Mouse (Mus musculus) embryonic facial prominence, embryonic 13.5 days (tissue): ENCODE measurements around the gene Npc2. TPM values are rescaled to one million over a fixed set of nuclear protein-coding genes. Genes with fewer than 3 reads are reported as not detected.

Source experiments
- ATAC-seq: fragments of 200-750 bp; cut with Nextera tagmentation; 2 replicates; pipeline ENCODE4 v1.8.0; 2017; ENCODE audit warnings: low read depth; ENCODE audit not compliant: insufficient number of reproducible peaks, insufficient read depth, low FRiP score, low TSS enrichment
- H3K27ac ChIP-seq: fragments of 300-500 bp; sonication (generic); 2 replicates; pipeline ENCODE4 v1.5.1; 2015; ENCODE audit warnings: moderate library complexity, mild to moderate bottlenecking, inconsistent platforms
- H3K27me3 ChIP-seq: fragments of 300-500 bp; sonication (generic); 2 replicates; pipeline ENCODE4 v1.6.1; 2015; ENCODE audit warnings: mild to moderate bottlenecking, inconsistent platforms
- H3K36me3 ChIP-seq: fragments of 300-500 bp; sonication (generic); 2 replicates; pipeline ENCODE4 v1.6.1; 2015; ENCODE audit warnings: mild to moderate bottlenecking, inconsistent platforms
- H3K4me1 ChIP-seq: fragments of 300-500 bp; sonication (generic); 2 replicates; pipeline ENCODE4 v1.6.1; 2015; ENCODE audit warnings: inconsistent platforms
- H3K4me2 ChIP-seq: fragments of 300-500 bp; sonication (generic); 2 replicates; pipeline ENCODE4 v1.6.1; 2015; ENCODE audit warnings: moderate library complexity, mild to moderate bottlenecking, inconsistent platforms
- H3K4me3 ChIP-seq: fragments of 300-500 bp; sonication (generic); 2 replicates; pipeline ENCODE4 v1.5.1; 2015; ENCODE audit warnings: mild to moderate bottlenecking, inconsistent platforms
- H3K9ac ChIP-seq: fragments of 300-500 bp; sonication (generic); 2 replicates; pipeline ENCODE4 v1.6.1; 2015; ENCODE audit warnings: mild to moderate bottlenecking, inconsistent platforms
- H3K9me3 ChIP-seq: fragments of 300-500 bp; sonication (generic); 2 replicates; pipeline ENCODE4 v1.6.1; 2016; ENCODE audit warnings: inconsistent platforms
- WGBS: fragments of 180-500 bp; shearing (Covaris S2); methylation state at CpG from one replicate; pipeline ENCODE4 v1.1.7; 2015; ENCODE audit warnings: mixed read lengths; 5-methylcytosine and 5-hydroxymethylcytosine counted together
- polyA plus RNA-seq: library from polyadenylated mRNA; unstranded; fragments of >200 nt; fragmentation: Nextera tagmentation; extraction: Ambion mirVana; gene quantifications from 2 replicates; pipeline ENCODE4 v1.2.1, GENCODE M21; 2015

Npc2 gene
- polyA plus RNA-seq, 1 experiment from 2014 or later: 78.2 TPM

DNA sequence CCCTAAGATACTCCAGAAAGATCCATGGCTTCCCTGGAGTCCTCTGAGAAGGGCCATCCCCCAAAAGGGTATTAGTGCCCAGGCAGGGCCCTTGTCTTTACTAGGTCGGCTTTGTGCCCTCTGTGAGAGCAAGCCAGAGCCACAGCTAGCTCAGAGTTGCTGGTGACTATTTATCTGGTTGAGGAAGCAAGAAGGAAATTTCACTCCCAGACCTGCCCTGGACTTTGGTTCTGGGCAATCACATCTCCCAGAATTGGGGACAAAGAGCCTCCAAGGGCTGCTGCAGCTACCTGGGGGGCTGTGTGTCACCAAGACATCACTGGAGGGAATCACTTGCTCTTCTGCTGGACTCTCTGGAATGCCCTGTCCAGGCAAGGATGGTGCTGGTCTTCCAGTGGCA lies 33.1 kb upstream of the Npc2 start:
- no peak overlapping the region for H3K4me2 ChIP-seq
- no peak overlapping the region for H3K4me3 ChIP-seq
- peaks cover 25% of the 10 kb centered on the region for H3K4me1 ChIP-seq
- no peak overlapping the region for H3K27ac ChIP-seq
- H3K9me3 ChIP-seq: no peaks in the 10 kb centered on the region
- no peaks in the 10 kb centered on the region for H3K36me3 ChIP-seq
- H3K27me3 ChIP-seq: no peaks in the 10 kb centered on the region
- ATAC-seq: no peak
- H3K9ac ChIP-seq: no peak overlapping the region
- 91% methylated on average over 1 of the region's 1 CpGs for WGBS

DNA sequence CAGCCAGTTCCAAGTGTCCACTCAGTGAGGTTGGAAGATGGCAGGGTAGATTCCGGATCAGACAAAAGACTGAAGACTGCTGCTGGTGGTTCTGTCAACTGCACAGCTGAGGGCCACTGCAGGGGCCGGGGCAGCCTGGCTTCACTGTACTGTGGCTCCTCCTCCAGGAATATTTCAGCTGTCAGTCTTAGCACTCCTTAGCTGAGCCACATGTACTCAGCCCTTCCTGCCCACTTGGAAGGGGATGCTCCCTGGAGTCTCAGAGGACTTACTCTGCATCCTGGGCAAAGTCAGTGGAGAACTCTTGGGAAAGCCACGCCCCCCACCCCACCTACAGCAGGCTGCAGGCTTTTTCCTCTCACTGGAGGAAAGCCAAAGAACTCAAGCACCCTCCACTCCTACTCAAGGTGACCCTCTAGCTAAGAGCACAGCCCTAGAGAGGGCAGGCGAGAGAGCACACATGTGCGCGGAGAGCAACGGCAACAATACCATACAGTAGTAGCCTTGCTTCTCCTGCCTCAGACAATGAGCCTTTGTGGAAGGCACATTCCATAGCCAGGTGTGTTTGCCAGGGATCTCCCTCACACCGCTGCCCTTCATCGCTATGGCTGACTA lies 32.4 kb upstream of the Npc2 start:
- Histone ChIP-seq H3K4me1 (peaks cover 28% of the 10 kb centered on the region), H3K27ac (peak overlapping the region; percentile 11; the same call in 1 of the 2 replicates), H3K4me2 (no peak overlapping the region), H3K4me3 (no peak overlapping the region), H3K36me3 (no peaks in the 10 kb centered on the region), H3K9ac (no peak overlapping the region), H3K27me3 (no peaks in the 10 kb centered on the region), H3K9me3 (no peaks in the 10 kb centered on the region)
- WGBS: 64% methylated on average over 9 of the region's 9 CpGs
- ATAC-seq: no peak; the same call in 1 of the 2 replicates

GRCm38 (mm10) chr12:84802625-84803024 lies 29.7 kb upstream of the Npc2 start:
- H3K27ac ChIP-seq: no peak overlapping the region
- no peak overlapping the region for H3K9ac ChIP-seq
- H3K36me3 ChIP-seq: no peaks in the 10 kb centered on the region
- H3K4me3 ChIP-seq: no peak overlapping the region
- 83% methylated on average over 3 of the region's 3 CpGs for WGBS
- H3K27me3 ChIP-seq: no peaks in the 10 kb centered on the region
- H3K9me3 ChIP-seq: no peaks in the 10 kb centered on the region
- ATAC-seq: no peak
- H3K4me1 ChIP-seq: peaks cover 29% of the 10 kb centered on the region
- no peak overlapping the region for H3K4me2 ChIP-seq

GRCm38 (mm10) chr12:84801532-84802110 lies 28.7 kb upstream of the Npc2 start:
- H3K4me1 ChIP-seq: peaks cover 21% of the 10 kb centered on the region
- no peaks in the 10 kb centered on the region for H3K9me3 ChIP-seq
- H3K4me2 ChIP-seq: no peak overlapping the region
- H3K27ac ChIP-seq: no peak overlapping the region
- no peaks in the 10 kb centered on the region for H3K27me3 ChIP-seq
- H3K9ac ChIP-seq: no peak overlapping the region
- no peak for ATAC-seq
- 84% methylated on average over 13 of the region's 13 CpGs for WGBS
- H3K4me3 ChIP-seq: no peak overlapping the region
- H3K36me3 ChIP-seq: no peaks in the 10 kb centered on the region

GRCm38 (mm10) chr12:84800419-84800818 lies 27.5 kb upstream of the Npc2 start:
- Histone ChIP-seq H3K27me3 (no peaks in the 10 kb centered on the region), H3K4me3 (no peak overlapping the region), H3K4me1 (peaks cover 9% of the 10 kb centered on the region), H3K9ac (no peak overlapping the region), H3K27ac (no peak overlapping the region), H3K4me2 (no peak overlapping the region), H3K9me3 (no peaks in the 10 kb centered on the region), H3K36me3 (no peaks in the 10 kb centered on the region)
- no peak for ATAC-seq
- 74% methylated on average over 4 of the region's 4 CpGs for WGBS

DNA sequence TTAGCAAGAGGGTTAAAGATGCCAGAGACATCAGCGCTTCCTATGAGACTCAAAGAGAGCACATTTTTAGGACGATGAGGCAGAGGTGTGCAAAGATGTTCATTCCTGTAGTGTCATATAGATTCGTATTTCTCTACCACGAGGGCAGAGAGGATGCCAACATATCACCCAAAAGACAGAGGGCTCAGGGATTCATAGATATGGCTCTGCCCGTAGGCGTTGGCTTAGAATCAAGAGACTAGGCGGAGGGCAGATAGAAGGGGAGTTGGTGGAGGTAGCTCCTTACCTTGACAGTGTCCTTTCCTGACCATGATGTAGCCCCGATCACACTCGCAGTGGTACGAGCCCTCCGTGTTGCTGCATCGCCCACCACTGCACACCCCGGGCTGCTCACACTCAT lies 26.1 kb upstream of the Npc2 start:
- no peak for ATAC-seq
- Histone ChIP-seq H3K27me3 (no peaks in the 10 kb centered on the region), H3K4me3 (no peak overlapping the region), H3K9ac (no peak overlapping the region), H3K27ac (no peak overlapping the region), H3K36me3 (no peaks in the 10 kb centered on the region), H3K4me1 (peaks cover 4% of the 10 kb centered on the region; the same call in 1 of the 2 replicates), H3K4me2 (no peak overlapping the region), H3K9me3 (no peaks in the 10 kb centered on the region)
- 95% methylated on average over 13 of the region's 13 CpGs for WGBS

DNA sequence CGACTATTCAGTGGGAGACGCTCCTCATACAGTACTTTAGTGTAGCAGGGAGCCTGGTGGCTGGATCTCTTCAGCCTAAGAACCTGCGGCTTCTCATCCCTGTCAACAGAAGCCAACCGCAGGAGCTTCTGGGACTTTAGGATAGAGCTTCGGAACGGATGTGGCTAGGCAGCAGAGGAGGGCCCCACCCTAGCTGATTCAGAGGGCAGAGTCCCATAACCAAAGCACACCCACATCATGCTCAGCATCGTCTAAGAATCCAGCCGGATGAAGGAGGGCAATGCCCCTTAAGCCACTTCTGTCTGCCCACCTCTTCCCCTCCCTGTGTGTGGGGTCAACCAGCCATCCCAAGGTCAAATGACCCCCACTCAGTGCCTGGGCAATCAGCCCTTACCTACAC lies 21.7 kb upstream of the Npc2 start:
- Histone ChIP-seq H3K27me3 (no peaks in the 10 kb centered on the region), H3K9ac (no peak overlapping the region), H3K4me3 (no peak overlapping the region), H3K4me1 (peaks cover 5% of the 10 kb centered on the region; the same call in 1 of the 2 replicates), H3K27ac (no peak overlapping the region), H3K4me2 (no peak overlapping the region), H3K36me3 (no peaks in the 10 kb centered on the region), H3K9me3 (no peaks in the 10 kb centered on the region)
- 92% methylated on average over 8 of the region's 8 CpGs for WGBS
- ATAC-seq: no peak

GRCm38 (mm10) chr12:84792629-84793028 lies 19.7 kb upstream of the Npc2 start:
- no peaks in the 10 kb centered on the region for H3K9me3 ChIP-seq
- H3K4me1 ChIP-seq: peaks cover 5% of the 10 kb centered on the region; the same call in 1 of the 2 replicates
- H3K9ac ChIP-seq: no peak overlapping the region
- WGBS: 53% methylated on average over 4 of the region's 4 CpGs
- H3K27ac ChIP-seq: no peak overlapping the region
- H3K4me2 ChIP-seq: no peak overlapping the region
- no peaks in the 10 kb centered on the region for H3K27me3 ChIP-seq
- H3K36me3 ChIP-seq: no peaks in the 10 kb centered on the region
- H3K4me3 ChIP-seq: no peak overlapping the region
- ATAC-seq: no peak

DNA sequence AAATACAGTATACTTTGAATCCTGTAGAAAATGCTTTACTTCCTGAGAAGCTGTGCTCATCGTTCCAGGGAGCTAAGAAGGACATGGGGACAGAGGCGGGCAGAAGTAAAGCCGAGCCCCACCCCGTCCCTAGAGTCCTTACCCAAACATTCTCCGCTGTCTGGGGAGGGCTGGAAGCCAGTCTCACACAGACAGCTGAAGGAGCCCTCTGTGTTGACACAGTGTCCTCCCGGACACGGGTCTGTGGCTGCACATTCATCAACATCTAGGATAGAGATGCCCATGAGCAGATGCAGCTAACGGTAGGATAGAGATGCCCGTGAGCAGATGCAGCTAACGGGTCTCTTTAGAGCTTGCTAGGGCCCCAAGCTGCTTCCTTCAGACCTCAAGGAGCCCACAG lies 17.9 kb upstream of the Npc2 start:
- WGBS: 68% methylated on average over 10 of the region's 10 CpGs
- no peaks in the 10 kb centered on the region for H3K27me3 ChIP-seq
- H3K4me1 ChIP-seq: peaks cover 5% of the 10 kb centered on the region; the same call in 1 of the 2 replicates
- no peak overlapping the region for H3K4me3 ChIP-seq
- H3K4me2 ChIP-seq: no peak overlapping the region
- no peak overlapping the region for H3K9ac ChIP-seq
- ATAC-seq: no peak
- H3K27ac ChIP-seq: no peak overlapping the region
- H3K9me3 ChIP-seq: no peaks in the 10 kb centered on the region
- H3K36me3 ChIP-seq: no peaks in the 10 kb centered on the region

DNA sequence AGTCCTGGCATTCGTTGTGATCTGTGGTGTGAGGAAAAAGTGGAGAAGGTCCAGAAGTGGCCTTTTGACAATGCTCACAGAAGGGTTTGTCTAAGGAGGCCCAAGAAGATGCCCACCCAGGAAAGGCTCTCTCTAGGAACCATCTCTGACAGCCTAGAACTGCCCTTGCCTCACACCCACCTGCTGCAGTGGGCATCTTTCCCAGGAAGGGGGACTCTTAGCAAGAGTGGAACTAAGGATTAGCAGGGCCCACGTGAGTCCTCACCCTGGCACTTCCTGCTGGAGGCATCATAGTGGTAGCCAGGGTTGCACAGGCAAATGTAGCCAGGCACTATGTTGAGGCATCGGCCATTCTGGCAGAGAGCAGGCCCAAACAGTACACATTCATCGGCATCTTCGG lies 13.1 kb upstream of the Npc2 start:
- H3K36me3 ChIP-seq: no peaks in the 10 kb centered on the region
- H3K4me3 ChIP-seq: no peak overlapping the region
- H3K4me2 ChIP-seq: no peak overlapping the region
- 67% methylated on average over 5 of the region's 5 CpGs for WGBS
- H3K9ac ChIP-seq: peak overlapping the region; percentile 27; the same call in 1 of the 2 replicates
- peaks cover 10% of the 10 kb centered on the region; the same call in 1 of the 2 replicates for H3K4me1 ChIP-seq
- no peak overlapping the region for H3K27ac ChIP-seq
- ATAC-seq: no peak
- H3K27me3 ChIP-seq: no peaks in the 10 kb centered on the region
- H3K9me3 ChIP-seq: no peaks in the 10 kb centered on the region

DNA sequence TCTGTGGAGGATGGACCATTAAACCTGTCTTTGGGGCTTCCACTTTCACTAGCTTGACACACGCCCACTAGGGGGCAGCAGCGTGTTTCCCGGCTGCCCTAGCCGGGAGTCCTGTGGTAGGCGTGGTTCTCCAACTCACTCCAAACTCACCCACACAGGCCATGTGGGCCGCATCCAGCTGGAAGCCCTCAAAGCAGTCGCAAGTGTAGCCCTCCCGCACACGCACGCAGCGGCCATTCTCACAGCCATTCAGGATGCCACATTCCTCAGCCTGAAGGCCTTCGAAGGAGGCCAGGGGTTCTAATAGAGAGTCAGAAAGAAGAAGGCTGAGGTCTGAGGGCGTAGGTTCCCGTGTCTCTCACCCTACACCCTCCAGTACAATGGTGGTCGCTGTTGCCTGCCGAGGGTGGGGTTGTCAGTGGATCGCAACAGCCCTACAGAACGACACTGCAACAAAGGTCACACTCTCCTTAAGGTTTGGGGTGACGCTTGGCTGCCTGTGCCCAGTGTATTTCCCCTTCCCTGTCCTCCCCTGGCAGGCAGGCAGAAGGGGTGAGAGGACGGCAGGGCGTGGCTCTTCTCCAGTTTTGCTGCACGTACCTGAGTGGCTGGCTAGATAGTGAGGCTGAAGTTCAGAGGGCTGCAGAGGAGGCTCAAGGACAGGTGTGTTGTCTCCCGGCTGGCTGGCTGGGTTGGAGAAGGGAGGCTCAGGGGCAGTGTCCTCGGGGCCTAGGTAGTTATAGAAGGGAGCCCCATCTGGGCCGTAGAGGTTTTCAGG lies 11.8 kb upstream of the Npc2 start:
- H3K4me2 ChIP-seq: peak overlapping the region; percentile 52
- no peaks in the 10 kb centered on the region for H3K27me3 ChIP-seq
- ATAC-seq: peak; percentile 71; the same call in 1 of the 2 replicates
- peaks cover 10% of the 10 kb centered on the region; the same call in 1 of the 2 replicates for H3K4me1 ChIP-seq
- H3K27ac ChIP-seq: no peak overlapping the region
- 30% methylated on average over 25 of the region's 25 CpGs for WGBS
- H3K36me3 ChIP-seq: no peaks in the 10 kb centered on the region
- peak overlapping the region; percentile 51 for H3K9ac ChIP-seq
- H3K9me3 ChIP-seq: no peaks in the 10 kb centered on the region
- H3K4me3 ChIP-seq: 0 out of 2 replicates have a peak overlapping the region, but pooled peaks have one; percentile 7

DNA sequence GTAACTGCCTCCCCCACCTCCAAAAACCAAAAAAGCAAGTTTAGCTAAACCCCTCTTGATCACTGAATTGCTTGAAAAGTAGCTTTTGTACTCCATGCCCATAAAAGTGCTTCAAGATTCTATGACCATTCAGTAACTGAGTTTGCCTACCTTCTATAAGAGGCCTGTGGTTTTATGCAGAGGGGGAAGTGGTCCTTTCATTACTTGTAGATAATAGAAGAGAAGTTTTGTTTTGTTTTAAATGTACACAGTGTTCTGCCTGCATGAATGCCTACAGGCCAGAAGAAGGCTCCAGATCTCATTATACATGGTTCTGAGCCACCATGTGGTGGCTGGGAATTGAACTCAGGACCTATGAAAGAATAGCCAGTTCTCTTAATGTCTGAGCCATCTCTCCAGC lies 3.3 kb upstream of the Npc2 start:
- no peak overlapping the region for H3K4me2 ChIP-seq
- no peaks in the 10 kb centered on the region for H3K36me3 ChIP-seq
- H3K4me1 ChIP-seq: peaks cover 19% of the 10 kb centered on the region
- H3K27ac ChIP-seq: no peak overlapping the region
- H3K9me3 ChIP-seq: no peaks in the 10 kb centered on the region
- no peaks in the 10 kb centered on the region for H3K27me3 ChIP-seq
- no peak overlapping the region for H3K4me3 ChIP-seq
- no peak overlapping the region for H3K9ac ChIP-seq
- no peak for ATAC-seq
